In genomic region chr1:37925971-37926370, GRCm38 (mm10) we compare ENCODE assay signal across 42 mouse cellular contexts. TPM values are rescaled to one million over a fixed set of nuclear protein-coding genes. Genes with fewer than 3 reads are reported as not detected.
"Had no signal": no experiment of that assay in that cellular context is flagged by ENCODE, and none has a peak within 500 bp of the region (broad histone marks: within the 10 kb centered on the region; RNA-seq: fewer than 3 reads in every experiment).

No protein-coding gene starts in this region.

- H3K4me3 ChIP-seq: heart, embryonic 10.5 days; heart, embryonic 12.5 days; hindbrain, embryonic 13.5 days; hindbrain, embryonic 15.5 days; kidney, embryonic 15.5 days; limb, embryonic 13.5 days; limb, embryonic 15.5 days; liver, embryonic 12.5 days had no signal

- H3K4me1 ChIP-seq: heart, embryonic 10.5 days; heart, embryonic 12.5 days; hindbrain, embryonic 13.5 days; hindbrain, embryonic 15.5 days; limb, embryonic 13.5 days; limb, embryonic 15.5 days; liver, embryonic 12.5 days had no signal

- H3K9ac ChIP-seq: heart, embryonic 12.5 days; hindbrain, embryonic 13.5 days; hindbrain, embryonic 15.5 days; kidney, embryonic 15.5 days; limb, embryonic 13.5 days; limb, embryonic 15.5 days; liver, embryonic 12.5 days; liver, embryonic 14.5 days had no signal

- H3K27ac ChIP-seq: heart, embryonic 10.5 days; hindbrain, embryonic 13.5 days; hindbrain, embryonic 15.5 days; hindbrain, postnatal 0 days; kidney, embryonic 15.5 days; kidney, postnatal 0 days; limb, embryonic 13.5 days; limb, embryonic 15.5 days; liver, embryonic 12.5 days; liver, embryonic 14.5 days had no signal

- H3K4me2 ChIP-seq: heart, embryonic 12.5 days; hindbrain, embryonic 13.5 days; hindbrain, embryonic 15.5 days; kidney, embryonic 15.5 days; limb, embryonic 13.5 days; limb, embryonic 15.5 days; liver, embryonic 12.5 days had no signal

- DNase-seq: gastrocnemius, postnatal 14 days; gastrocnemius, postnatal 36 days; heart, adult 18-20 months; heart, postnatal 10 days; kidney, adult 11 months; kidney, adult 8-10 months; kidney, postnatal 14 days; kidney, postnatal 36 days; layer of hippocampus, adult 9-11 months; layer of hippocampus, postnatal 36 days; left cerebral cortex, postnatal 4 days had no signal

- H3K9me3 ChIP-seq: heart, embryonic 10.5 days; heart, embryonic 12.5 days; hindbrain, embryonic 13.5 days; hindbrain, embryonic 15.5 days; kidney, embryonic 15.5 days; limb, embryonic 13.5 days; limb, embryonic 15.5 days; liver, embryonic 12.5 days had no signal

- ATAC-seq: hindbrain, postnatal 0 days; intestine, embryonic 16.5 days; liver, embryonic 12.5 days had no signal

- H3K27me3 ChIP-seq: heart, embryonic 12.5 days; hindbrain, embryonic 13.5 days; hindbrain, embryonic 15.5 days; kidney, embryonic 15.5 days; limb, embryonic 13.5 days; limb, embryonic 15.5 days; liver, embryonic 12.5 days had no signal

- H3K36me3 ChIP-seq: heart, embryonic 10.5 days; heart, embryonic 12.5 days; hindbrain, embryonic 13.5 days; hindbrain, embryonic 15.5 days; kidney, embryonic 15.5 days; limb, embryonic 13.5 days; limb, embryonic 15.5 days; liver, embryonic 12.5 days had no signal

RNA-seq across cellular contexts. Expression of gene Lyg2, which starts 9.7 kb away (rescaled TPM):
- total RNA-seq: gastrocnemius, adult 18-20 months; gastrocnemius, adult 8-10 months; gastrocnemius, postnatal 14 days; gastrocnemius, postnatal 36 days; heart, adult 18-20 months; heart, adult 8-10 months; heart, postnatal 10 days; heart, postnatal 25 days; hematopoietic stem cell, adult 5-6 weeks; hindbrain, postnatal 0 days; layer of hippocampus, postnatal 14 days; layer of hippocampus, postnatal 36 days; left cerebral cortex, adult 18-20 months; left cerebral cortex, adult 8-10 months; left cerebral cortex, postnatal 10 days; left cerebral cortex, postnatal 25 days; left cerebral cortex, postnatal 4 days; liver, adult 2 months had no signal
- polyA plus RNA-seq: heart, embryonic 10.5 days; heart, embryonic 12.5 days; heart, embryonic 14.5 days; heart, embryonic 16.5 days; hindbrain, embryonic 11.5 days; hindbrain, embryonic 13.5 days; hindbrain, embryonic 15.5 days; hindbrain, postnatal 0 days; intestine, embryonic 14.5 days; intestine, embryonic 16.5 days; kidney, embryonic 15.5 days; kidney, postnatal 0 days; large intestine, adult 2 months; limb, embryonic 11.5 days; limb, embryonic 13.5 days; limb, embryonic 15.5 days; liver, adult 2 months; liver, embryonic 12.5 days had no signal

RNA-seq across cellular contexts. Expression of gene Lyg1, which starts 31.6 kb away (rescaled TPM):
- total RNA-seq: gastrocnemius, adult 18-20 months; gastrocnemius, adult 8-10 months; gastrocnemius, postnatal 14 days; gastrocnemius, postnatal 36 days; heart, adult 18-20 months; heart, adult 8-10 months; heart, postnatal 10 days; heart, postnatal 25 days; hematopoietic stem cell, adult 5-6 weeks; hindbrain, postnatal 0 days; layer of hippocampus, adult 18-20 months; layer of hippocampus, adult 8-10 months; layer of hippocampus, postnatal 14 days; layer of hippocampus, postnatal 36 days; left cerebral cortex, adult 18-20 months; left cerebral cortex, adult 8-10 months; left cerebral cortex, postnatal 10 days; left cerebral cortex, postnatal 25 days; left cerebral cortex, postnatal 4 days; liver, adult 2 months had no signal
- polyA plus RNA-seq: heart, embryonic 10.5 days; heart, embryonic 12.5 days; heart, embryonic 14.5 days; heart, embryonic 16.5 days; hindbrain, embryonic 11.5 days; hindbrain, embryonic 13.5 days; hindbrain, embryonic 15.5 days; hindbrain, postnatal 0 days; intestine, embryonic 14.5 days; intestine, embryonic 16.5 days; kidney, embryonic 15.5 days; kidney, postnatal 0 days; large intestine, adult 2 months; limb, embryonic 11.5 days; limb, embryonic 13.5 days; limb, embryonic 15.5 days; liver, adult 2 months; liver, embryonic 12.5 days; liver, embryonic 14.5 days had no signal
